Mouse (Mus musculus): ENCODE data around the gene Alkbh5. TPM values are rescaled to one million over a fixed set of nuclear protein-coding genes. Genes with fewer than 3 reads are reported as not detected.
A peak's percentile ranks its signal among the peaks of the same experiment; 100 is the strongest.
"Not testable (repeated sequence)": the region's sequence is repeated elsewhere in the genome, so short reads cannot be mapped to it uniquely, and the experiment has no call there.

Gene Alkbh5
- polyA plus RNA-seq, 2 experiments from 2014 or later, result 22.1 to 38.0 TPM

GRCm38 (mm10) chr11:60543211-60543610 is 7.0 kb downstream of the Alkbh5 start:
- ATAC-seq, result not testable (repeated sequence)

DNA sequence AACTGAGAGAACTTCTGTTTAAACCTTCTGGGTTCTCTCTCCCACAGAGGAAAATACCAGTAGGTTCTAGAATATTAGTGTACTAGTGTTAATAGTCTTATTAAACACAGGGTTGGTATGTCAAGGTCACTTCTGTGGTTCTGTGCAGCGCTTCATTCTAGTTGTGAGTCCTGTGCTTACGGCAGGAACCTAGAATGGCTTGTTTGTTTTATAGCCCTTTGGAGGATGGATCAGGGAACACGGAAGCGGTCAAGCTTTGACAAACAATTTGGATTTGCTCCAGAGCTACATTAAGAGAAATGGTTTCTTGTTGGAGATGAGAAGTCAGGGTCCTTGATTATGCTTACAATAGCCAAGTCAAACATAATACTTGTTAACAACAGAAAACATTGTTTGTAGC is 9.3 kb downstream of the Alkbh5 start:
- no peak for ATAC-seq

DNA sequence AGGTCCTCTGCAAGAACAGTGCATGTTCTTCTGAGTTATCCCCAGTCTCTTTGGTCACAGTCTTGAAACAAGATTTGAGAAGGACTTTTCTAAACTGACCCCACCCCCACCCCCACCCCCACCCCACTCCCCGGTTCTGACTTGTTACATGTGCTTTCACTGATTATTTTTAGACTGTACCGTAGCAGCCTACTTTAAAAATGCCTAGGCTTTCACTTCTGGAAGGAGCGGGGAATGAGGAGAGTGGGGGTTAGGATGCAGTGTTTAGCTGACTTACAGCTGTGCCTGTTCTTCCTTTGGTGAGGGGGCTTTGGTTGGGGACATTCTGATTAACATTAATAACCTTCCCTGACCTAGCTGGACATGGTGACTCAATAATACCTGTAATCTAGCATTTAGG is 11.9 kb downstream of the Alkbh5 start:
- no peak for ATAC-seq

DNA sequence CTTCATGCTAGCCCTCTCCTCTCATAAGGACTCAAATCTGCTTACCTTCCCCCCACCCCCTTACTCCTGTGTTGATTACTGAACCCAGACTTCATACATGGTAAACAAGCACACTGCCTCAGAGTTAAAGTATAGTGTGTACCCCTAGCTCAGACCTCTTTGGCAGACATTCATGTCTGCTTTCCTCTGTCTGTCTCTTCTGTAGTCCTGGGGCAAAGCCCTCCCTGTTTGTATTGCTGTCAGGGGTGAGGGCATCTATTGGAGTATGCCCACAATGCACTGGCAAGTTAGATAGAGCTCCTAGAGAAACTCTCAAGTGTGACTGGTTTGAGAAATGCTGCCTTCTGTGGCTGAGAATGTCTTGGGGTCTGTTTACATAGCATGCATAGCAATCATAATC is 16.9 kb downstream of the Alkbh5 start:
- no peak for ATAC-seq

GRCm38 (mm10) chr11:60557675-60558074 is 21.5 kb downstream of the Alkbh5 start:
- ATAC-seq, result no peak

GRCm38 (mm10) chr11:60559342-60559741 is 23.2 kb downstream of the Alkbh5 start:
- ATAC-seq, result peak; percentile 66

GRCm38 (mm10) chr11:60574006-60574405 is 37.8 kb downstream of the Alkbh5 start:
- not testable (repeated sequence) for ATAC-seq

Other genes starting within 250 kb of the Alkbh5 start
- 10 to 100 TPM; 29.4 to 56.3 TPM for gene Tom1l2, start 183.5 kb upstream of the Alkbh5 start, polyA plus RNA-seq (2017; shearing (Covaris generic))
- gene Drc3, start 183.1 kb upstream of the Alkbh5 start, polyA plus RNA-seq (2017; shearing (Covaris generic)), result under 1 TPM; 0.23 to 0.53 TPM
- 10 to 100 TPM; 13.6 to 16.8 TPM for gene Gid4, start 119.2 kb upstream of the Alkbh5 start, polyA plus RNA-seq (2017; shearing (Covaris generic))
- 10 to 100 TPM; 40.4 to 43.5 TPM for gene Atpaf2, start 117.9 kb upstream of the Alkbh5 start, polyA plus RNA-seq (2017; shearing (Covaris generic))
- gene Drg2, start 81.8 kb upstream of the Alkbh5 start, polyA plus RNA-seq (2017; shearing (Covaris generic)), result 10 to 100 TPM; 51.7 to 64.6 TPM
- gene Myo15, start 67.0 kb upstream of the Alkbh5 start, polyA plus RNA-seq (2017; shearing (Covaris generic)), result not detected
- 10 to 100 TPM in 1 of 2 experiments, 1 to 10 TPM in 1; 9.7 to 12.8 TPM for gene Llgl1, start 163.3 kb downstream of the Alkbh5 start, polyA plus RNA-seq (2017; shearing (Covaris generic))
- 100 to 1,000 TPM in 1 of 2 experiments, 10 to 100 TPM in 1; 67.8 to 101 TPM for gene Flii, start 190.9 kb downstream of the Alkbh5 start, polyA plus RNA-seq (2017; shearing (Covaris generic))
- gene Mief2, start 192.0 kb downstream of the Alkbh5 start, polyA plus RNA-seq (2017; shearing (Covaris generic)), result 10 to 100 TPM in 1 of 2 experiments, 1 to 10 TPM in 1; 9.1 to 12.2 TPM
- 10 to 100 TPM; 13.8 to 25.0 TPM for gene Top3a, start 241.0 kb downstream of the Alkbh5 start, polyA plus RNA-seq (2017; shearing (Covaris generic))
- gene Smcr8, start 241.1 kb downstream of the Alkbh5 start, polyA plus RNA-seq (2017; shearing (Covaris generic)), result 1 to 10 TPM; 5.7 to 6.6 TPM